Mouse (Mus musculus) CD4-positive helper T cell, adult 2 months (primary cell): ENCODE data around the gene Wdr5.
A peak's percentile ranks its signal among the peaks of the same experiment; 100 is the strongest.
"Not testable (repeated sequence)": the region's sequence is repeated elsewhere in the genome, so short reads cannot be mapped to it uniquely, and the experiment has no call there.

Experiments used
- DNase-seq: peaks from one replicate; pipeline ENCODE4 v3.0.0-alpha.2; 2012; ENCODE audit warnings: low read depth, missing footprints, low spot score

Gene Wdr5

DNA sequence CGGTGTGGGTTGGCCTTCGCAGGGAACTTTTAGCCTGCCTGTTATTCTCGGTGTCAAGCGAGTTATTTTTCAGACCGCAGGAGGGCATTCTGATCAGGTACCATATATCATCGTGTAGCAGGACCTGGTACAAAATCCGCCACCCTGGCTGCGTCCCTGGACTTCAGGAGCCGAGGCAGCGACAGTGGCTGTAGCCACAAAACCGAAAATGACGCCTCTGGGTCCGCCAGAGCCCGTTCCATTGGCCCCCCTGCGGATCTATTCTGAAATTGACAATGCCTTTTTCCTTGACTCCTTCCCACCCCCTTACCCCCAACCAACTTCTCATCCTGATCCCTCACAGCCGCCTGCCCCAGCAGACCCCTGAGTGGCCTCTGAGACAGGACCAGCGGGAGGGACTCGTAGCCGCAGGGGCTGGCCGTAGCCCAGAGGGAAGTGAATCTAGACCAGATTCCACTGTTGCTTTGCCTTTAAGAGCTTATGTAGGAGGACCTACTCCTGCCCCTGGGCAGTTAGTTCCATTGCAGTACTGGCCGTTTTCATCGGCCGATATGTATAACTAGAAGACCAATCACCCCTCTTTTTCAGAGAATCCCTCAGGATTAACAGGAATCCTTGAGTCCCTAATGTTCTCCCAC is 18.4 kb upstream of the Wdr5 start:
- no peak for DNase-seq

DNA sequence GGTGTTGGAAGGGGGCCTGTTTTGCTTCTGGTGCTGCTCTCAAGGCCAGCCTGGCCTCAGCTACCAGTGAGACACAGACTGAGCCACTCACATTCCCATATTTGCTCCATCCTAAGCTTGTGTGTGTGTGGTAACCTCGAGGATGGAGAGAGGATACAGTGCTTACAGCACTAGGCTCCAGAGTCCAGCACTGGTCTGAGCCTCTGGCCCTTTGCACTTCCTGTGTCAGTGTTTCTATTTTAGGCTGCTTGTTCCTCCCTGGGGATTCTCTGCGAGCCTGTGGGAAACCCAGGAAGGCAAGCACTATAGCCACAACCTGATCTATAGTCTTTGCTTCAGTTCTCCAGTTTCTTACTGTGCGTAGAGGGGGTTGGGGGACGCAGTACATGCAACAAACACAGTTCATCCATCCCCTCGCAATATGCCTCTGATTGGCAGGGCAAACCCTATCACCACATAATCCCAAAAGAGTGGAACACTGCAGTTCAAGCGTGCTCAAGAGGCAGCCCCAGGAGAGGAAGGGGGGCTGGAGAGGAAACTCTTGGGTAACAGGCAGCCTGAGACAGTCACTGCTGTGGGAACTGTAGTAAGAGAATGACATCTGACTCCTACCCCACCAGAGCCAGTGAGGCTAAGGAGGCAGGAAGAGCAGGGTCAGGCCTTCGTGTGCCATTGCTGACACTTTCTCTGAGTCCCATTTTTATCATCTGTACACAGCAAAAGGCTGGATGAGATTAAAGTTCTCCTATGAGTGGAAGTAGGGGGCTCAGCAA is 10.7 kb upstream of the Wdr5 start:
- no peak for DNase-seq

DNA sequence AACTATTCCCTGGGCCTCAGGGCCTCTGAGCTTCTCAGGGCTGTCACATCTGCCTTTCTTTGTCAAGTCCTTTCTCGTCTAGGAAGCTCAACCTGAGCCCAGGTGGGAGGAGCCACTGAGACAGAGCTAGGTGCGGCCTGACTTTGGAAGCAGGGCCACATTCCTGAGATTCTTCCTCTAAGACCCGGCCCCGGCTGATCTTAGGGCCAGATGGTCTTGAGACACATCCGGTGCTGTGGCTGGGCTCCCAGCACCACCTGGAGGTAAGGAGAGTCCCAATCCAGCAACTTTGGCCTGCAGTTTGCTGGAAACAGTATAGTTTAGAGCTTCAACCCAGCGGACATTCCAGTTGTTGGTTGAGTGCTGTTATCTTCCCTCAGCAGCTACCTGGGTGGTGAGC is 9.4 kb upstream of the Wdr5 start:
- no peak for DNase-seq

DNA sequence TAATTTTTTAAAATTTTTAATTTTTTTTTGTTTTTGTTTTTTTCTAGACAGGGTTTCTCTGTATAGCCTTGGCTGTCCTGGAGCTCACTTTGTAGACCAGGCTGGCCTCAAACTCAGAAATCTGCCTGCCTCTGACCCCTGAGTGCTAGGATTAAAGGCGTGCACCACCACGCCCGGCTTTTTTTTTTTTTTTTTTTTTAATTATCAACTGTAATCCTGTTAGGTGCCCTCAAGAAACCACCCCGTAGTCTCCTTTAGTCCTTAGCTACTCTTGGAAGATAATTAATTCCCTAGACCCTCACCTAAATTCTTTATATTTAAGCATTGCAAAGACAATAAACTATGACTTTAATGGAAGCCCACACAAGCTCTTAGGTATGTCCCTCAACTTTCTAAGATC is 8.3 kb upstream of the Wdr5 start:
- not testable (repeated sequence) for DNase-seq

DNA sequence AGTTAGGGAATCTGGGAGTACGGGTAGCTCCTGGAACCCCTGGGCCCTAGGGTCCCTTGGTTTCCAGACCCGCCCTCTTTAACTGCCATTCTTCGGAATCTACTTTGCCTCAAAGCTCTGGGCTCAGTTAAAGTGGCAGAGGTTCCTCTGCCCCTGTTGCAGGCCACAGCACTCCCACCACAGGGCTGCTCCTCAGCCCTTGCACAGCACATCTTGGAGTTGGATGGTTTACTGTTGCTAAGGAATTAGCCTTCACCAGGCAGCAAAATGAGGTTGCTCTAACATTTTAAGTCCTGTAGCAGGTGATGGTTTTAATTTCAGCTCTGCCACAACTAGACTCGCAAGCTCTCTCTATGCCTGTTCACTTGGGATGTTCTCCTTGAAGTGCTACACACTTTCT is 7.4 kb upstream of the Wdr5 start, which contains the start of gene Brd3:
Gene Brd3 (minus strand): TSS at position 101 of the 400 bp plus-strand sequence.
- DNase-seq = no peak

DNA sequence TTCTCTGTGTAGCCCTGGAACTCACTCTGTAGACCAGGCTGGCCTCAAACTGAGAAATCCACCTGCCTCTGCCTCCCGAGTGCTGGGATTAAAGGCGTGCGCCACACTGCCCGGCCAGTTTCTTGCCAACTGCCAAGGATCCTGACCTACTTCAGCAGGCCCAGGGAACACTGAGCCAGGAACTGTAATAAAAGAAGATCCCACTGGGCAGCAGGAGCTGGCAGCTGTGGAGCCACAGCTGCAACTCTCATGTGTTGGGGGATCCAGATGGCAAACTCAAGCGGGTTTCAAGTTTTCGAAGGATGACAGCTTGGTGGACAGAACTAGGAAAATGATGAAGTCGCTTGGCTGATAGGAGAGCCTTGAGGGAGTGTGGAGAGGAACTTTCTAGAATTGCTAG is 4.3 kb upstream of the Wdr5 start:
- DNase-seq = no peak

DNA sequence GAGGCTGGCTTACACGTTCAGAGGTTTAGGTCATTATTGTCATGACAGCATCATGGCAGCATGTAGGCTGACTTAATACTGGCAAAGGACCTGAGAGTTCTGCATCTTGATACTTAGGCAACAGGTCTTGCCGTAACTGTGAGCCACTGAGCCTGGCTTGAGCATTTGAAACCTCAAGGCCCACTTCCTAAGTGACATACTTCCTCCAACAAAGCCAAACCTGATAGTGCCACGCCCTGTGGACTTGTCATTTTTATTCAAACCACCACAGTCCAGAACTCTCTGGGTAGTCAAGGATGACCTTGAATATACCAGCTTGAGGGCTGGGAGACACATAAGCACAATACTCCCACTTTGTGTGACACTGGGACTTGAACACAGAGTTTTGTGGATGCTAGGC is 2.0 kb upstream of the Wdr5 start:
- DNase-seq = no peak

DNA sequence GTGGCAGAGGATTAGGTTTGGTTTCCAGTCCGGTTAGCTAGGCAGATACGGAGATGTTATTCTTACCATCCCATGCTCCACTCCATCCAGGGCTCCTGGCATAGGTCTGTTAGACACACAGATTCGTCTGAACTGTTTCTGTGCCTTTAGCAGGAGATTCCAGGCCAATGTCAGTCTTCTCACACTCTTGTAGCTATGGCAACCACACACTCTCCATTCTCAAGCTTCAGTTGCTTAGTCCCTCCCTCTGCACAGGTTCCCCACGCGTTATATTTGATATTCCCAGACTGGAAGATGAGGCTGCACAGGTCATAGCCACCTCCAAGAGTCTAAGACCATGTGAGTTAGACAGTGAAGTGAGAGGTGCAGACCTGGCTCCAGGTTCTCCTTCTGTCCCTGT is 1.1 kb upstream of the Wdr5 start:
- no peak for DNase-seq

DNA sequence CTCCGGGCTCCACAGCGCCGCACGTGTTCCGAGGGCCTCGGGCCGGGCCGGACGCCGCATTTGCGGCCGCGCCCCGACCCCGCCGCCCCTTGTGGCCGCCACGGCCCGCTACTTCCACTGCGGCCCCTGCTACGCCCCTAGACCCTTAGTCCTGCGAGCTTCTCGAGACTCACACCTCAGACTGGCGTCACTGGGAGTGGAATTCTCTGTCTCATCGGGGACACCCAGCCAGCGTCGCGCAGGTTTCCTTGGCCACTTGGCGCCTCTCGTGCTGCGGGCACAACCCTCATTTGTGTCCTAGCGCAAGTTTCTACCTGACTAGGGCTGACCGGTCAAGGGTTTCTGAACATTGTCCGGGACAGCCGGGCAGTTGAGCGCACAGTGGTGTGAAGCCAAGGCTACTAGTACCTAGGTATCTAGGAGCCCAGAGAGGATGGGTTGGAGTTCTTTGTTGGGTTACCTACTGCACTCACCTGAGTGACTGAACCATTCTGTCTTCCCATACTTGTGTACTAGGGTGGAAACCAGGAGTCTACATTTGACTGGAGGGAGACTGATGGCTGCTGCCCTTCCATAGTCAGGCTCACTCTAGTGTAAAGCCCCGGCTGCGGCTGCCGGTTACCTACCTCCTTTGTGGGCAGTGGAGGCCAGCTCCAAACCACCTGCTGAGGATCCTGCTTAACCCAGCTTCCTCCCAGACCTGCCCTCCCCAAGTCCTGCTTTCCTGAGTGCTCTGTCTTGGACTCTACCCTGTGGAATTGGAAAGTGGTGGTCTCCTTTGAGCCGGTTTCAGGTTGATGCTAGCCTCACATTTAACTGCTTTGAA is 597 bp downstream of the Wdr5 start:
- DNase-seq = no peak

DNA sequence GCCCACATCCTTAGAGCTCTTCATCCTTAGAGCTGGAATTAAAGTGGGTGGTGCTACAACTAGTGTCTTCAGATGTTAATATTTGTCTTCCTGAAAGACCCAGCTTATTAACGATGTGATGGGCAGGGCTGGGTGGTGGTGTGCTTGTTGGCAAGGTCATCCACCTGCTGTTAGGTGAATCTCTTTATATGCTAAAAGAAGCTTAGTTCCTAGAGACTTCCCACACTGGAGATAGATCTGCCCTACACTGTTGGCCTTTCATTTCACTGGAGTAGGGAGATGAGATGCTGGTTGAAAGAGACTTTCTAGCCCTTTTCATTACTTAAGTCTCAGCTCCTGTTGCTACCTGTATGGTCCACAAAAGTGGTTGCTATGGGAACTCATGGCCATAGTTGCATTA is 1.3 kb downstream of the Wdr5 start:
- no peak for DNase-seq

DNA sequence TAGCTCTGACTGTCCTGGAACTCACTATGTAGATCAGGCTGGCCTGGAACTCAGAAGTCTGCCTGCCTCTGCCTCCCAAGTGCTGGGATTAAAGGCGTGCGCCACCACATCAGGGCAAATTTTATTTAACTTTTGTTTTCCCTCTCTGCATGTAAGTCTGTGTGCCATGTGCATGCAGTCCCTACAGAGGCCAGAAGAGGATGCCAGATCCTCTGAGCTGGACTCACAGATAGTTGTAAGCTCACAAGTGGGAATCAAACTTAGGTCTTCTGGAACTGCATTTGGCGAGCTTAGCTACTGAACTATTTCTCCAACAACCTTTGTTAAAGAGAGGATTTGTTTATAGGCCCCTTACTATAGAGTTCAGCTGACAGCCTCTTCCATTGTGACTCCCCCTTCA is 3.3 kb downstream of the Wdr5 start:
- DNase-seq = peak; percentile 16

DNA sequence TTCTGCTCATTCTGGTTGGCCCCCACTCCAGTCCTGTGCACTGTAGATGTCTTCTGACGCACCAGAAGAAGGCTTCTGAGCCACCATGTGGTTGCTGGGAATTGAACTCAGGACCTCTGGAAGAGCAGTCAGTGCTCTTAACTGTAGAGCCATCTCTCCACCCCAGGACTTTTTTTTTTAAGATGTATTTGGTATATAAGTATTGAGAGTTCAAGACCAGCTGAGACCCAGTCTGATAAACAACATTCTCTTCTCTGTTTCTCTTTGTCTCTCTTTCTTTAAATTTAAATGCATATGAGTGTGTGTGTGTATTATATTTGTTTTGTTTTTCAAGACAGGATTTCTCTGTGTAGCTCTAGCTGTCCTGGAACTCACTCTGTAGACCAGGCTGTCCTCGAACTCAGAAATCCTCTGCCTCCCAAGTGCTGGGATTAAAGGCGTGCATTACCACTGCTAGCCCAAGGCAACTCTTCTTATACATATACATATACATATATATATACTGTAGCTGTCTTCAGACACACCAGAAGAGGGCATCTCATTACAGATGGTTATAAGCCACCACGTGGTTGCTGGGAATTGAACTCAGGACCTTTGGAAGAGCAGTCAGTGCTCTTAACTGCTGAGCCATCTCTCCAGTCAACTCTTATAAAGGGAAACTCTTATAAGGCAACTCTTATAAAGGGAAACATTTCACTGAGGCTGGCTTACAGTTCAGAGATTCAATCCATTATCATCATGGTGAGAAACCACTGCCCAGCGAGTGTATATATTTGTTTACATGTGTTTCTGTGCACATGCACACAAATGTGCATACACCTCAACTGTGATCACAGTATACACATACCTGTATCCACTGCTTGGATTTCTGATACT is 23.7 kb downstream of the Wdr5 start:
- not testable (repeated sequence) for DNase-seq

DNA sequence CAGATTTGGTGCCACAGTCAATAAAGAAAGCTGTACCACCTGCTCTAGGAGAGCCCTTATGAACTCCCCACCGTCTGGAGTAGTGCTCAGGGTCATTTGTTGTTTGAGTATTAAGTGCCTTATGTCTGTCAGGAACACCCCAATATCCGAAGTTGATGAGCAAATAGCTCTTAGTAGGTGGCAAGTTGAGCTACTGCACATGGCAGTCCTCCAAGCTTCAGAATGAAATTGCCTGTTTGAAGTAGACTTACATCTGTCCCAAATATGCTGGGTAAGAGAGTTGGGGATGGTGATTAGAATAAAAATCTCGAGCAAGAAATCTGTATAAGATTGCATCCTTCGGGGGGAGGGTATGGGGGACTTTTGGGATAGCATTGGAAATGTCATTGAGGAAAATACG is 24.4 kb downstream of the Wdr5 start:
- DNase-seq = no peak

DNA sequence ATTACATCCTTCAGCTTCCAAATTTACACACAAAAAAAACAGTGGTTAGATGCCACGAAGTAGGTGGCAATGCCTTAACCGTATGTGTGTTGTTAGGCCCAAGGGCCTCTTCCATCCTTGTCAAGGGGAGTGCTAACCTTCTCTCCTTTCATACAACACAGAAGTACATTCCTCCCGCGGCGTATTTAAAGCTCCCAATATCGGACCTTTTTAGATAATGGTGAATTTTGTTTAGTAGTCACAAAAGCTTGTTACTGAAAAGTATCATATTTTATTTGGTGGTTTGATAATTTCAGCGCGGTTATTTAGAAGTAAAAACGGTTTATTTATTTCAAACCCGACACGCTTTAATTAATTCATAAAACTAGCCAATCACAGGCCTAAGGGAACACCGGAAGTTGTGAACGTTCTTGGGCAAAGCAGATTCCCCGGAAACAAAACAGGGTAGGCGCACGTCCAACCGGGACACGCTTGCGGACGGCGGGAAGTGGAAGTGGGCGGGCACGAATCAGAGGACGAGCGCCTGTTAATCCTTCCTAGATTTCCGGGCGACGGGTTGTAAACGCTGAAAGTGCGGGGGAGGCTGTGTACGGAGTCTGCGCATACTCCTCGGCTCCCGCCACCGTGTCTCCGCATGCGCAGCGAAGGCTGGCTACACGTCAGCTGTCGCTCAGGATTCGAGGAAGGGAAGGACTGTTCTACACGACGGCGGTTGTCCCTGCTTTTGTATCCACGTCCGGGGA is 25.0 kb downstream of the Wdr5 start:
- peak; percentile 96 for DNase-seq

DNA sequence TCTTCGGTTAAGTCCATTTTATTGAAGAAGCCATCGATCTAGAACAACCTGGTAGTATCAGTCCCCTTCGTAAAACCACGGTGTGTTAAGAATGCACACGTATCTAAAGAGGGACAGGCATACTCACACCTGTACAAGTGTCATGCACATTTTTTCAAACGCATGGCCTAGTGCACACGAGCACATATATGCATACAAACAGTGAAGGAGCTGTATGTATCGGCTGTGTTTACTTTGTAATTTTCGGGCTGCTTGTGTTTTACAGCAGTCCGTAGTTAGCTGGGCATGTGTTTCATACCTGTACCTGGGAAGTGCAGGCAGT is 25.5 kb downstream of the Wdr5 start:
- DNase-seq = no peak

DNA sequence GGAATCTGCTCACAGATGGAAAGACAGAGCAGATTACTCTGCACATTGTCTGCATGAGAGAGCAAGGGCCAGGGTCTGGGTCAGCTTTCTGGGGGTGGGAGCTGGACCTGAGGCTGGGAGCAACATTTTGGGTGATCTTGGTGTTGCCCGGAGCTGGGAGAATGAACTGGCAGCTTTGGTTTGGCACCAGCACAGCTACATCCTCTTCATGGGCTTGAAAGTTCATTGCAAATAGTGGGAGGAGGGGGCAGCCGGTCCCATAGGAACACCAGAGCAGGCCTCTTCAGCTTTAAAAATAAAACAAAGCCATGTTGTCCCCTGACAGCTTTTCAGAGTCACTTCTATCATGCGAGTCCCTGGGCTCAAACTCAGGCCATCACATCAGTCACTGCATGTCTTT is 26.3 kb downstream of the Wdr5 start:
- no peak for DNase-seq

DNA sequence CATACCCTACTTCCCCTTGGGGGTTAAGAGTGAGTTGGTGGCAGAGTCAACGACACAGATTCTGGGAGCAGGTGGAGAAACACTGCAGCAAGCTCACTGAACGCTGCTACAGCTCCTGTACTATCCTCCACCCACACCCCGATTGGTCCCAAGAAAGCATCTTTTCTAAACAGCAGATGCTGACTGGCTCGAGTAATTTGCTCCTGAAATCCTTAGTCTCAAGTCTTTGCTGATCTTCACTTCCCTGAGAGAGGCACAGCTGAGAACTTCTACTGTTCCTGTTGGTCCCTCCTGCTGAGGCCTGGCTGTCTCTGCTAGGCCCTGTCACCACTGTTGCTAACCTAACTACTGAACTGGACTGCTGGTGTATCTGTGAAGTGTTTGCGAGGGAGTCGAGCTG is 29.7 kb downstream of the Wdr5 start:
- DNase-seq = no peak

DNA sequence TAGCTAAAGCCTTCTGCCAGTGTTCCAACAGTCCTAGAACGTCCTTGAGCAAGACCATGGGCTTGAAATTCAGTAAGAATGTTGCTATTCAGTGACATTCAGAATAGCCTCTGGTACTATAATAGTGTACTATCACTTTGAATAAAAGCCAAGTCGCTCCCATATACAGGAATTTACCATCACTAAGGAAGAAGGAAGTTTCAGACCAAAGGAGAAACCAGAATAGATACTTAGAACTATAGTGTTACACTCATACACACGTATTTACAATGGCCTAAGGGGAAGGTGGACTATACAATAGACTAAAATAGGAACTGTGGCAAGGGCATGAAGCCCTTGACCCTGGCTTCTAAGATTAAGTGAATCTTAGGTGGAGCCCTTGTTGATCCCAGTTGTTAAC is 30.6 kb downstream of the Wdr5 start:
- not testable (repeated sequence) for DNase-seq

DNA sequence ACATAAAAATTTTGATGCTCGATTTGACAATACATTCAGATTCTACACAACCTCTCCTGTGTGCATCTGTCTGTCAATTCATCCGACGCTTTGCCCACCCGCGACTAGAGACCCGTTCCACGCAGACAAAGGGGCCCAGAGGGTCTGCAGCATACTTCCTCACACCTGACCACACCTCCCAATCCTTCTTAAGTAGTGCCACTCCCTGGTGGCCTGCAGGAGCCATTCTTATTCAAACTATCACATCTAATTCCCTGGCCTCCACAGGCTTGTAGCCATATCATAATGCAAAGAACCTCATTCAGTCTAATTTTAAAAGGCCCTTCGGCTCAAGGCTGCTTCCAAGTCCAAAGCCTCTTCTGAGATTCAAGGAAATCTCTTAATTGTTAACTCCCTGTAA is 31.1 kb downstream of the Wdr5 start:
- not testable (repeated sequence) for DNase-seq

DNA sequence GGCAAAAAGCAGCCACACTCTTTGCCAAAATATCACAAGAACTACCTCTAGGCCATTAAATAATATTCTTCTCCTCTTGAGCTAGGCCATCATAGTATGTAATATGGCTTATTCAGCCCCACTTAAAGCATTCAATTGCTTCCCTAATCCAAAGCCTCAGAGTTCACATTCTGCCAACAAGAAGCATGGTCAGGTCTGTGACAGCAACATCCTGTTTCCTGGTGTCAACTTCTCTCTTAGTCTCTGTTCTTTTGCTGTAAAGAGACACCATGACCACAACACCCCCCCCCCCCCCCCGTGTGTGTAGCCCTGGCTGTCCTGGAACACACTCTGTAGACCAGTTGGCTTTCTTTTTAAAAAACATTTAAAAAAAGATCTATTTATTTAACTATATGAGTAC is 32.4 kb downstream of the Wdr5 start:
- DNase-seq = no peak

DNA sequence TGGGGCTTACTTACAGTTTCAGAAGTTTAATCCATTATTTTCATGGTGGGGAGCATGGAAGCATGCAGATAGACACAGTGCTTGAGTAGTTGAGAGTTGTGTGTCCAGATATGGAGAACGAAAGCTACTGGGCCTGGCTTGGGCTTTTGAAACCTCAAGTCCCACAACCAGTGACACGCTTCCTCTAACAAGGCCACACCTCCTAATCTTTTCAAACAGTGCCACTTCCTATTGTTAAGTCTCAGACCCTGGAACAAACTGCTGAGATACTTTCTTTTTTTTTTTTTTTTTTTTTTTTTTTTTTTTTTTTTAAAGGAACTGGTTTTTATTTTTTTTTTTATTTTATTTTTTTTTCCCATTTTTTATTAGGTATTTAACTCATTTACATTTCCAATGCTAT is 33.0 kb downstream of the Wdr5 start:
- DNase-seq = no peak
